Mouse (Mus musculus) embryonic facial prominence, embryonic 15.5 days (tissue): ENCODE data around the gene Rnf38. TPM values are rescaled to one million over a fixed set of nuclear protein-coding genes. Genes with fewer than 3 reads are reported as not detected.

Experiments used
- ATAC-seq: fragments of 200-750 bp; cut with Nextera tagmentation; 2 replicates; pipeline ENCODE4 v1.8.0; 2017; ENCODE audit warnings: low read depth, moderate TSS enrichment; ENCODE audit not compliant: insufficient number of reproducible peaks, low FRiP score, low TSS enrichment
- H3K27ac ChIP-seq: fragments of 300-500 bp; sonication (generic); replicated peaks from 2 replicates; pipeline ENCODE4 v1.5.1; 2015; ENCODE audit warnings: mild to moderate bottlenecking, inconsistent platforms
- H3K27me3 ChIP-seq: fragments of 300-500 bp; sonication (generic); 2 replicates; pipeline ENCODE4 v1.6.1; 2015; ENCODE audit warnings: inconsistent platforms
- H3K36me3 ChIP-seq: fragments of 300-500 bp; sonication (generic); 2 replicates; pipeline ENCODE4 v1.6.1; 2015; ENCODE audit warnings: mild to moderate bottlenecking, inconsistent platforms
- H3K4me1 ChIP-seq: fragments of 300-500 bp; sonication (generic); 2 replicates; pipeline ENCODE4 v1.6.1; 2015; ENCODE audit warnings: inconsistent platforms
- H3K4me2 ChIP-seq: fragments of 300-500 bp; sonication (generic); replicated peaks from 2 replicates; pipeline ENCODE4 v1.6.1; 2015; ENCODE audit warnings: mild to moderate bottlenecking, inconsistent platforms
- H3K4me3 ChIP-seq: fragments of 300-500 bp; sonication (generic); replicated peaks from 2 replicates; pipeline ENCODE4 v1.5.1; 2015; ENCODE audit warnings: mild to moderate bottlenecking, inconsistent platforms
- H3K9ac ChIP-seq: fragments of 300-500 bp; sonication (generic); 2 replicates; pipeline ENCODE4 v1.6.1; 2015; ENCODE audit warnings: inconsistent platforms
- H3K9me3 ChIP-seq: fragments of 300-500 bp; sonication (generic); replicated peaks from 2 replicates; pipeline ENCODE4 v1.6.1; 2016; ENCODE audit warnings: inconsistent platforms
- WGBS: fragments of 180-500 bp; shearing (Covaris S2); methylation state at CpG from one replicate; pipeline ENCODE4 v1.1.7; 2015; 5-methylcytosine and 5-hydroxymethylcytosine counted together
- polyA plus RNA-seq: library from polyadenylated mRNA; unstranded; fragments of >200 nt; fragmentation: Nextera tagmentation; extraction: Ambion mirVana; gene quantifications from 2 replicates; pipeline ENCODE4 v1.2.1, GENCODE M21; 2015

Rnf38 gene
- polyA plus RNA-seq, 1 experiment from 2014 or later = 20.0 TPM

DNA sequence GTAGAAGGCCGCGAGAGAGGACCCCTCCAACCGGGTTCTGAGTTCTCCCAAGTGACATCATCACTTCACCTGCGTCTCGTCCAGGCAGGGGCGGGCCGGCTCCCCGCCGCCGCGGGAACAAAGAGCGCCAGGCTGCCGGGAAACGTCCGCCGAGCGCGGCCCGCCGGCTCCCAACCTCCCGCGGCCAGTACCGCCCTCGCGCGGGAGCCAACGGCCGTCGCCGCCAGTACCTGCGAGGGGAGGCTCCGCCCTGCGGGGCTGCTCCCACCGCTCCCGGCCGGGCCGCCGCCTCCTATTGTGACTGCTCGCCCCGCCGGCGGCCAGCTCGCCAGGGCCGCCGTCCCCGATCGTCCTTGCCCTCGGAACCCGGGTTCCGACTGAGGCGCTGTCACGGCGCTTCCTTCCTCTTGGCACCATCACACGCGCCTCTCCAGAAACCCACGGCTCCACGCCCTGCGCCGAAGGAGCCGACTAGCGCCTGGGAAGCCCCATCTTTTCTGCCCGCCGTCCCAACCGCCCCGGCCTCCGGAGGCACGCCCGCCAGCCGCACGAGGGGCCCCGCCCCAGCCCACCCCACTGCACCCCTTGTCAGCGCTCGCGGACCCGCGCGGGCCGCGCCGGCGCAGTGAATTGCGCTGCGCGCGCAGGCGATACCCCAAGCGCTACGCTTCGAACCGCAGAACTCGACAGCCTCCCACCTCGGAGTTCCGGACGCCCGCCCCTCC is 66.0 kb downstream of the Rnf38 start:
- ATAC-seq = peak; percentile 91
- under 1% methylated on average over 88 of the region's 95 CpGs for WGBS
- peak overlapping the region; percentile 99 for H3K27ac ChIP-seq
- peak overlapping the region; percentile 53 for H3K4me2 ChIP-seq
- H3K9ac ChIP-seq = peak overlapping the region; percentile 77
- H3K4me3 ChIP-seq = peak overlapping the region; percentile 86
- no peaks in the 10 kb centered on the region for H3K9me3 ChIP-seq
- no peaks in the 10 kb centered on the region for H3K27me3 ChIP-seq
- H3K4me1 ChIP-seq = peaks cover 32% of the 10 kb centered on the region
- no peaks in the 10 kb centered on the region for H3K36me3 ChIP-seq

DNA sequence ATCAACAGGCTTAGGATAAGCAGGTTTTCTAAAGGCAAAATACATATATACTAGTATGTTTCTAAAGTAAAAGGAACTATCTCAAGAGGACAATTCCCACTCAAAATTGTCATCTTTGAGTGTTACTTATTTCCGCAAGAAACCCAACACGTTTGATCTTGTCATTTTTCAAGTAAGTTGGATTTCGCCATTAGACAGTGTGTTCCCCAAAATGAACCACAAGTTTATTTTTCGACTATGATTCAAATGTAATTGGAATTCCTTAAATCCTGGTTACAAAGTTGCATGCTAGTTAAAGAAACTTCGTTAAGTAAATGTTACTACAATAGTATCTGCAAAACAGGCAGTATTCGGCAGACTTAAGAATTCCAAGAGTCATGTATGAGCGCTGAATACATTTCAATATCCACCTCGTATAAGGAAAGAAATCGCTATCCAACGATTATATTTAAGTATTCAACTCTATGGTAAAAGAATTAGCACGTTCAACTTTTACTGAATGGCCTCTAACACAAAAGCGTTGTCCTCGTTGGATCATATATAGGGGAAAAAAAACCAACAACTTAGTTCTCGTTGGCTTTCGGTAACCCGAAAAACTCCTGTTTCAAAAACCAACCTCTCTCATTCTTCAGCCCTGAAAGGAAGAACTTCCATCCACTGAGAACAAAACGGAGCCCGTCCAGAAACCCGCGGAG is 66.7 kb downstream of the Rnf38 start:
- Histone ChIP-seq H3K4me1 (peaks cover 37% of the 10 kb centered on the region), H3K4me3 (peak overlapping the region; percentile 86), H3K36me3 (no peaks in the 10 kb centered on the region), H3K9ac (peak overlapping the region; percentile 77), H3K9me3 (no peaks in the 10 kb centered on the region), H3K4me2 (peak overlapping the region; percentile 53), H3K27me3 (no peaks in the 10 kb centered on the region), H3K27ac (peak overlapping the region; percentile 99)
- WGBS = 1% methylated on average over 20 of the region's 20 CpGs
- ATAC-seq = no peak

DNA sequence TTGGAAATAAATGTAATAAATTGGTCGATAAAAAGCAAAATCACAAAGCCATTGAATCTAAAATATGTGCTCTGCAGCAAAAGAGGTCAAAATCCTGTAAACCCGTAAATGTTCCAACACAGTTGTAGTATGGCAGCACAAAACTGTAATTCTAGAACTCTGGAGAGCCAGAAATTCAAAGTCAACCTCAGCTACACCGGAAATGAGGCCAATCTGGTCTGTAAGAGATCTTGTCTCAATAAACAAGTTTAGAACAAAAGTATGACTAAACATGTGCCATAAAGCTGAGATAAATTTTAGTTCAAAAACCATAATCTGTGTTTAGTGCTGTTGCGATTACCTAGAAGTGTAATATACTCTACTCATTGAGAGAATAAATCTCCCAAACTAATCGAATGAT is 69.0 kb downstream of the Rnf38 start:
- H3K36me3 ChIP-seq = no peaks in the 10 kb centered on the region
- 49% methylated on average over 5 of the region's 5 CpGs for WGBS
- no peak overlapping the region for H3K27ac ChIP-seq
- peaks cover 47% of the 10 kb centered on the region for H3K4me1 ChIP-seq
- no peak overlapping the region for H3K4me3 ChIP-seq
- no peaks in the 10 kb centered on the region for H3K9me3 ChIP-seq
- no peaks in the 10 kb centered on the region for H3K27me3 ChIP-seq
- no peak overlapping the region for H3K9ac ChIP-seq
- H3K4me2 ChIP-seq = no peak overlapping the region
- no peak for ATAC-seq

DNA sequence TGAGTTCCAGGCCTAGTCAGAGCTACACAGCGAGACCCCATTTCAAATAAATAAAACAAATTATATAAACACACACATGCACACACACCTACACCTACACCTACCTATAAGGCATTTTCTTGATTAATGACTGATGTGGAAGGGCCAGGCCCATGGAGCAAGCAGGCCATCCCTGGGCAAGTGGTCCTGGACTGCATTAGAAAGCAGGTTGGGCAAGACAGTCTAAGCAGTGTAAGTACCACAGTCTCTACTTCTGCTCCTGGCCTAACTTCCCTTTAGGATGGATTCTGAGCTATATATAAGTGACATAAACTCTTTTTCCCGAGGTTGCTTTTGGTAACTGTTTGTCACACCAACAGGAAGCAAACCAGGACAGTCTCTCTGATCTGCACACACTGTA is 70.6 kb downstream of the Rnf38 start:
- 56% methylated on average over 2 of the region's 2 CpGs for WGBS
- H3K4me2 ChIP-seq = no peak overlapping the region
- peaks cover 38% of the 10 kb centered on the region for H3K4me1 ChIP-seq
- H3K36me3 ChIP-seq = no peaks in the 10 kb centered on the region
- no peak overlapping the region for H3K4me3 ChIP-seq
- H3K9me3 ChIP-seq = no peaks in the 10 kb centered on the region
- no peak overlapping the region for H3K27ac ChIP-seq
- no peaks in the 10 kb centered on the region for H3K27me3 ChIP-seq
- ATAC-seq = no peak
- no peak overlapping the region for H3K9ac ChIP-seq

DNA sequence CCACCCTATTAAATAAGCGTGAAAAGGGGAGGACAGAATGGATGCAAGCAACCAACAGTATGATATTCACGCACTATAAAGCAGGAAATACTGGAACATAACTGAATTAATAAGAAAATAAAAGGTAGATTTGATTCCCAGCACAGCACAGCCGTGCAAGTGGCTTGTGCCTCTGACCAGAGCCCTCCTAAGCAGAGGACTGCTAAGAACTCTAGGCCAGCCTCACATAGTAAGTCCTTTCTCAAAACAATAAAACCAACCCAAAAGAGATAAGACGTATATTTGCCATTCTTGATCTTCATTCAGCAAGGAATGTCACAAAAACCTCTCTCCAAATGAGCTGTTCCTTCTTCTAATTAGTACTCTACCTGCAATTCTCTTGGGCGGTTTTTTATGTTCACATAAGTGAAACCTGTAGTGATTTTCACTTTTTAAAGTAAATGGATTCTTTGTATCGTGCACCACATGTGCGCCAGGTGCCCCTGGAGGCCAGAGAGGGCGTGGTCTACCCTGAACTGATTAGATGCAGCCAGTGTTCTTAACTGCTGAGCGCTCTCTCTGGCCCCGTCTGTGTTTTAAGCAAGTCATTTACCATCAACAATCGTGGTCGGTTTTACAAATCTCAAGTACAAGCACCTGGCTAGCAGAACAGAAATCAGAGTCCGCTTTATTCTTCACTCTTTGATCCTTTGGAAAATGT is 72.4 kb downstream of the Rnf38 start:
- Histone ChIP-seq H3K4me3 (no peak overlapping the region), H3K27me3 (no peaks in the 10 kb centered on the region), H3K9ac (no peak overlapping the region), H3K9me3 (no peaks in the 10 kb centered on the region), H3K4me2 (no peak overlapping the region), H3K36me3 (no peaks in the 10 kb centered on the region), H3K27ac (no peak overlapping the region), H3K4me1 (peaks cover 35% of the 10 kb centered on the region)
- WGBS = 35% methylated on average over 13 of the region's 13 CpGs
- ATAC-seq = no peak

DNA sequence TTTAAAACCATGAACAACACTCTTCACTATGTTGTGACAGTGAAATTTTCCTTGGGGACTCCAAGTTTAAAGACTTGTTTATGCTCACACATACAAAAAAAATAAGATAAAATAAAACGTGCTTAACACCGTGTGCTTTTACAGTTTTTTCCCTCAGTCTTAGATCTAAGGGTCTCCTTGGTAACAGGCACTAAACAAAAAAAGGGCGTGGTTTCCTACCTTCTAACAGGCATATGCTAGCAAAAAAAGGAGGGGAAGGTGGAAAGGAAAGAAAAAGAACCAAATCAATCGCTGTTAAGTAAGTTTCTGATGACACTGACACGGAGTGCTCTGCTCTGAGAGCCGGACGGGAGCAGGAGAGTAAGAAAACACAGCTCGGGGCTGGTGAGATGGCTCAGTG is 73.8 kb downstream of the Rnf38 start:
- 70% methylated on average over 8 of the region's 8 CpGs for WGBS
- Histone ChIP-seq H3K9me3 (no peaks in the 10 kb centered on the region), H3K4me3 (no peak overlapping the region)

DNA sequence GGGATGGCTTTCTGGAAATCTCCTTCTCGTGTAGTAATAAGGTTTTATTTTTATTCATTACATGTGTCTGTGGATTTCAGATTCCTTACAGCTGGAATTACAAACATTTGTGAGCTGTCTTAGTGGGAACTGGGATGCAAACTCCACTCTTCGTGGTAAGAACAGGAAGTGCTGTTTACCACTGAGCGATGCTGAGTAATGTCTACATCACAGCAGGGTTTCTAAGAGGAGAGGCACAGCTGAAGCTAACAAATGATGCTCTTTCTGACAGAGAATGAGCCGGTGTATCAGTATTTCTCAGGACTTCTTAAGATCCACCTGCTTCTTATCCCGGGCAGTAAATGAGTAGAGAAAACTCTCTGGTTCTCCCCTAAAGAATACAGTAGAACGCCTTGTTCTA is 77.1 kb downstream of the Rnf38 start:
- Histone ChIP-seq H3K36me3 (peaks cover 4% of the 10 kb centered on the region; the same call in 1 of the 2 replicates), H3K4me1 (peaks cover 6% of the 10 kb centered on the region; the same call in 1 of the 2 replicates), H3K4me2 (no peak overlapping the region), H3K4me3 (no peak overlapping the region), H3K27ac (no peak overlapping the region), H3K27me3 (no peaks in the 10 kb centered on the region), H3K9me3 (no peaks in the 10 kb centered on the region), H3K9ac (no peak overlapping the region)
- 55% methylated on average over 6 of the region's 6 CpGs for WGBS
- no peak for ATAC-seq

More for the DNA sequence above, 73.8 kb downstream of the Rnf38 start:
- Histone ChIP-seq H3K4me2 (no peak overlapping the region), H3K27me3 (no peaks in the 10 kb centered on the region), H3K36me3 (no peaks in the 10 kb centered on the region), H3K4me1 (peaks cover 25% of the 10 kb centered on the region), H3K9ac (no peak overlapping the region), H3K27ac (no peak overlapping the region)
- ATAC-seq = no peak

DNA sequence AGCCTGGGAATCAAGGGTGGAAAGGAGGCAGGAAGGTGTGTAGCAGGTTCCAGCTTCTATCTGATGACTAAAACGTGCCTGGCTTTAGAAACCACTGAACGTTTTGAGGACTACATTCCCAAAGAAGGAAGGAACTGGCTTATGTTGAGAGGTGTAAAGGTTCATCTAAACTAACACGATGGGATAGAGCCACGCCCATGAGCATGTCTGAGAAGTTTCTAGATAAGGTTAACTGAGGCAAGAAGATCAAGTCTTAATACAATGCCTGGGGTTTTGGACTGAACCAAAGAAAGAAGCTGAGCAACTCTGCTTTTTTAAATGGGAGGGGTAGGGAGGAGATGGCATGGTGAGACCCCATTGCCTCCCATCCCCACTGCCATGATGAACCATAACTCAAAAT is 78.7 kb downstream of the Rnf38 start:
- H3K4me2 ChIP-seq = no peak overlapping the region
- ATAC-seq = no peak
- WGBS = 79% methylated on average over 4 of the region's 4 CpGs
- H3K36me3 ChIP-seq = peaks cover 12% of the 10 kb centered on the region
- no peaks in the 10 kb centered on the region for H3K27me3 ChIP-seq
- H3K4me1 ChIP-seq = no peaks in the 10 kb centered on the region; the same call in 1 of the 2 replicates
- no peak overlapping the region for H3K9ac ChIP-seq
- H3K27ac ChIP-seq = no peak overlapping the region
- no peak overlapping the region for H3K4me3 ChIP-seq
- no peaks in the 10 kb centered on the region for H3K9me3 ChIP-seq

DNA sequence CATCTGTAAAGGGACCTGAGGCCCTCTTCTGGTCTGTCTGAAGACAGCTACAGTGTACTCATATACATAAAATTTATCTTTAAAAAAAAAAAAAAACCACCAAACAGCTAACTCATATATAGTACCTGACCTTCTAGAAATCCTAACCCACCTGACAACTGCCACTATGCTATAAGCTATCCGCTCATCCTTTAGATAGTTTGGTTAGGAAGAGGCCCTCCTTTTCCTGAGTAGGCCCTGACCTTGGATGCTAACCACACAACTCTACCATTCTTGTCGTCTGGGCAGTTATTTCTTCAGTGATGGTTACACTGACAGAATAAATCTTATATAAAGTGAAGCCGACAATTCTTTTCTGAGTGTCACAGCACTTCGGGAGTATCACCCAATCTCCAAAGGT is 80.7 kb downstream of the Rnf38 start:
- H3K4me3 ChIP-seq = no peak overlapping the region
- no peak overlapping the region for H3K27ac ChIP-seq
- H3K4me1 ChIP-seq = no peaks in the 10 kb centered on the region
- H3K36me3 ChIP-seq = peaks cover 25% of the 10 kb centered on the region
- H3K4me2 ChIP-seq = no peak overlapping the region
- no peaks in the 10 kb centered on the region for H3K27me3 ChIP-seq
- H3K9me3 ChIP-seq = no peaks in the 10 kb centered on the region
- WGBS = 89% methylated on average over 4 of the region's 4 CpGs
- ATAC-seq = no peak
- no peak overlapping the region for H3K9ac ChIP-seq

DNA sequence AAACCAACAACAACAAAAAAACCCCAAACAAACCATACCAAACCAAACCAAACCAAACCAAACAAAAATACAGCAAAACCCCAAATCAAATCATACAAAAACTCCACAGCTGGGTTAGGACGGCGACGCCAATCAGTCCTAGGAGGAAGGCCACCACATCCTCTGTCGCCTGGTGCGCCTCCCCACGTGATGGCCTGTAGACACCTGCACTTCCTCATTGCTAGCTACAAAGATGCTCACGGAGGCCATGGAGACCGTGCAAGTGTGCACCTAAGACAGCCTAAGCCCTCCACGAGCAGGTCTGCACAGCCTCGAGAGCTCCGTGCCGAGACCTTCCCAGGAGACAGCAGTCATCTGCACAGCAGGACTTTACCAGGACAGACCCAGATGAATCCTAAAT is 106.8 kb downstream of the Rnf38 start:
- Histone ChIP-seq H3K9ac (no peak overlapping the region), H3K36me3 (peaks cover 64% of the 10 kb centered on the region), H3K4me2 (no peak overlapping the region), H3K27me3 (no peaks in the 10 kb centered on the region), H3K4me3 (no peak overlapping the region), H3K9me3 (no peaks in the 10 kb centered on the region), H3K27ac (no peak overlapping the region), H3K4me1 (no peaks in the 10 kb centered on the region)
- 93% methylated on average over 12 of the region's 12 CpGs for WGBS
- no peak for ATAC-seq

DNA sequence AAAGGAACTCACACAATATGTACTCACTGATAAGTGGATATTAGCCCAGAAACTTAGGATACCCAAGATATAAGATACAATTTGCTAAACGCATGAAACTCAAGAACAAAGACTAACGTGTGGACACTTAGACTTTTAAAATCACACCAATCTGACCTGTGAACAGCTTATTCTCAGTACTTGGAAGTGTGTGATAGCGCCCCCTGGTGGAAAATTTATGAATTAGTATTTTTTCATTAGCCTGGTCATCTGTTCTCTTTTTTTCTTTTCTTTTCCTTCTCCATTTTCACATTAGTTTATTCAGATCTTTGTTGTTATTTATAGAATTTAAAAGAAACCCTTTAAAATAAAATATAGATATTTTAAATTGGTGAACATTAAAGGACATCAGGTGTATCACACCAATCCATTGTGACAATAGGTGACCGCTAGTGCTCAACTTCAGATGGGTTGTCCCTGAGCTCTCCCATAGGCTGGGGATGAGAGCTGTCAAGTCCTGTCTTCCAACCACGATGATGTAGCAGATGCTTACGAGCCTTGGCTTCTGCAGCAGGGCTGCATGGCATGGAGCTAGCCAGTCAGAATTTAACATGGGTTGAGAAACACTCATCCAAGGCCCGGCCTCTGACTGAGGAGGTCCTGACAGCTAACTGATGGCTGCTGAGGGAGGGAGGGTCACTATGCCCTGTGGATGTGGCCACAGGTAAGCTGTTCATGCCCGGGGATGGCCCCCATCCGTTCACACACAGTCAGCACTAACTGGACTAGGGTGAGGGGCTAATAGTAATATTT is 114.0 kb downstream of the Rnf38 start:
- Histone ChIP-seq H3K27ac (no peak overlapping the region), H3K4me2 (no peak overlapping the region), H3K36me3 (0 out of 2 replicates have a peak, but pooled peaks cover 5% of the 10 kb centered on the region), H3K9me3 (no peaks in the 10 kb centered on the region), H3K9ac (no peak overlapping the region), H3K4me1 (no peaks in the 10 kb centered on the region), H3K4me3 (no peak overlapping the region), H3K27me3 (no peaks in the 10 kb centered on the region)
- ATAC-seq = no peak
- WGBS = 55% methylated on average over 9 of the region's 9 CpGs
